Mouse (Mus musculus): ENCODE measurements around the gene Mypn.

GRCm38 (mm10) chr10:63161240-63161639 lies 42.5 kb downstream of the Mypn start:
- no peak for TF ChIP-seq GATA1 (IDR thresholded peaks at IDR 0.05; ENCODE audit: borderline replicate concordance, low read length)
- TF ChIP-seq FLI1 (IDR thresholded peaks at IDR 0.05; ENCODE audit: low read length), result no peak

All from megakaryocyte, embryonic 14.5 days (primary cell).